Mouse (Mus musculus) cerebellum, adult 11-12 months (tissue): ENCODE data around the gene Papss1.
A peak's percentile ranks its signal among the peaks of the same experiment; 100 is the strongest.
"Not testable (repeated sequence)": the region's sequence is repeated elsewhere in the genome, so short reads cannot be mapped to it uniquely, and the experiment has no call there.

Experiments
- DNase-seq: peaks from one replicate; pipeline ENCODE4 v3.0.0; 2022

Papss1 gene

GRCm38 (mm10) chr3:131564430-131565256, at the start of gene Papss1:
Gene Papss1 (plus strand): TSS chr3:131564768.
- DNase-seq: peak; percentile 100

DNA sequence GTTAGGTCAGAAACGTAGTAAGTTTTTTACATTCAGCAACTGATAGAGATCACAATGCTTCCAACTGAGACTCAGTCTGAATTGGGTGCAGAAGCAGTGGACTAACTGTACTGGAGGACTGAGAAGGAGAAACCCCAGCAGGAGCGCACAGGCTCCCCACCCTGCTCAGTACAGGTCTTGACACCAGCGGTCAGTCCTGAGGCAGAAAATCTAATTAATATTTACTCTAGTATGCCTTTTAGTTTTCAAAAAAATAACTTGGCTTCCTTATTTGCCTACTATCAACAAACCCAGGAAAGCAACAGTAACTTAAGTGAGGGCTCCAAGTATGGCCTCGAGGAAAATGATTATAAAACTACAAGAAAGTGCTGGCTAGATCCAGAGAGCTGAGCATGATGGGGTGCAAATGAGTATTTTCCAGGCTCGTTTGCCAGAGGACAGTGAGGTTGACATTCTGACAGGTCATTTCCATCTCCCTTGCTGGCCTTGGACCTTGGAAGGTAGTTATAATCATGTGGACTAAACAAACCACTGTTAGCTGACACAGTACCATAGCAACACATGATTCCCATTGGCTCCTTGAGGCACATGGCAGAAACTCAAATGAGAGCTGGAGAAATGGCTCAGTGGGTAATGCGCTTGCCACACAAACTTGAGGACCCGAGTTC, 48.1 kb upstream of the Papss1 start:
- no peak for DNase-seq

GRCm38 (mm10) chr3:131517756-131518155, 46.8 kb upstream of the Papss1 start:
- no peak for DNase-seq

GRCm38 (mm10) chr3:131521206-131521605, 43.4 kb upstream of the Papss1 start:
- no peak for DNase-seq

- no peak for DNase-seq
These were observed 42.3 kb upstream of the Papss1 start for GRCm38 (mm10) chr3:131522243-131522642.

GRCm38 (mm10) chr3:131523749-131524148, 40.8 kb upstream of the Papss1 start:
- no peak for DNase-seq

DNA sequence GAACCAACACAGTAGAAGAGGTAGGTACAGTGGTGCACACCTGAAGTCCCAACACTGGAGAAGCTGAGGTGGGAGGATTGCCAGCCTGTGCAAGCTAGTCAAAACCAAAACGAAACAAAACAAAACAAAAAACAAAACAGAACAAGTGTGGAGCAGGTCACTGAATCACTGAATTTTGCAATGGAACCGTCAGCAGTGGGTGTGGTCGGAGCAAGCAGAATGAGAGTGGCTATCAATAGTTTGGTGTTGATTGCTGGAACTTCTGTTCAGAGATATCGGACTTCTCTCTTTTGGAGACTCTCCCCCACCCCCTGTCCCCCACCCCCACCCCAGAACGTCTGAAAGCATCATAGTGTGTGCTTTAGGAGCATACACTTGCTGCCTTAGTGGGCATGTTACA, 40.4 kb upstream of the Papss1 start:
- no peak for DNase-seq

DNA sequence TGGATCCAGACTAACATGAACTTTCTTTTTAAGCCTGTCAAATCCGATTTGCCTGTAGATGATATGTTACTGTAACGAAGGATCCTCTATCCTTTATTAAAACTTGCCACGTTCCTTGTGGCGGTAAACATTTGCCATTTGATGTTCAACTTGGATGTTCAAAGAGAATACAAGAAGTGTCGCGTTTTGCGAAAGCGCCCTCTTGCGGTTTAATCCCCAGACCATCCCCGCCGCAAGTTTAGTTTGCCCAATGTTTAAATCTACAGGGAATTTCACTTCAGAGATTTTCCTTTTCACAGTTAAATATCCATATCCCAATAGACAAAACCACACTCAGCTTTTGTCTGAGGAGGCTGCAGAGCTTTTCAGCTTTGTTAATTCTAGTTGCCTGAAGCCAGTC, 39.8 kb upstream of the Papss1 start:
- DNase-seq: no peak

GRCm38 (mm10) chr3:131525229-131525628, 39.3 kb upstream of the Papss1 start:
- no peak for DNase-seq

DNA sequence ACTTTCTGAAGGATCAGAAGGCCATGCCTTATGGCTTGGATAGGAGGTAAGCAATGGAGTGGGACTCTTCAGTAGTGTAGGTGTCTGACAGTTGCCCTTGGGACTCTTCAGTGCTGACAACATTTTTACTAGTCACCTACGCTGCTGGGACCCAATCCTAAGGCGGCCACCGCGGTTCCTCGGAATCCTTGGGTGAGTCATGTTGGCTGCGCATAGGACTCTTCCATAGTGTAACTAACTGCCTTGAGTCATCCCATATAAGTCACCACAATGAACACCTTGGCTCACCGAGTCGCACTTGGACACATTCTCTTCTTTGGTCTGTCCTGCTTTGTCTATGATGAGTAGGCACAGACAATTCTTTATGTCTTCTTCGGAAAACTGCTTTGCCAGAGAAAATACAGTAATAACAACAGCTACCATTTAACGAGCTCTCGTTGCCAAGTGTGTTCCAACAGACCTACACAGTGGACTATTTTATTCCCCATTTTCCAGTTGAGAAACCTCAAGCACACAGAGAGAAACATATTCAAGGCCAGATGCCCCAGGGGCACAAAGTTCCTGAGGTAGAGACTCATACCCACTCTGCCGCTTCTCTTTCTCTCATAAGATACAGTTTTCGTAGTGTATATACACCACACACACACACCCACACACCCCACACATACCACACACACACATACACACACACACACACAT, 23.2 kb upstream of the Papss1 start:
- DNase-seq: no peak

GRCm38 (mm10) chr3:131547562-131547961, 17.0 kb upstream of the Papss1 start:
- not testable (repeated sequence) for DNase-seq

GRCm38 (mm10) chr3:131550046-131550445, 14.5 kb upstream of the Papss1 start:
- no peak for DNase-seq

DNA sequence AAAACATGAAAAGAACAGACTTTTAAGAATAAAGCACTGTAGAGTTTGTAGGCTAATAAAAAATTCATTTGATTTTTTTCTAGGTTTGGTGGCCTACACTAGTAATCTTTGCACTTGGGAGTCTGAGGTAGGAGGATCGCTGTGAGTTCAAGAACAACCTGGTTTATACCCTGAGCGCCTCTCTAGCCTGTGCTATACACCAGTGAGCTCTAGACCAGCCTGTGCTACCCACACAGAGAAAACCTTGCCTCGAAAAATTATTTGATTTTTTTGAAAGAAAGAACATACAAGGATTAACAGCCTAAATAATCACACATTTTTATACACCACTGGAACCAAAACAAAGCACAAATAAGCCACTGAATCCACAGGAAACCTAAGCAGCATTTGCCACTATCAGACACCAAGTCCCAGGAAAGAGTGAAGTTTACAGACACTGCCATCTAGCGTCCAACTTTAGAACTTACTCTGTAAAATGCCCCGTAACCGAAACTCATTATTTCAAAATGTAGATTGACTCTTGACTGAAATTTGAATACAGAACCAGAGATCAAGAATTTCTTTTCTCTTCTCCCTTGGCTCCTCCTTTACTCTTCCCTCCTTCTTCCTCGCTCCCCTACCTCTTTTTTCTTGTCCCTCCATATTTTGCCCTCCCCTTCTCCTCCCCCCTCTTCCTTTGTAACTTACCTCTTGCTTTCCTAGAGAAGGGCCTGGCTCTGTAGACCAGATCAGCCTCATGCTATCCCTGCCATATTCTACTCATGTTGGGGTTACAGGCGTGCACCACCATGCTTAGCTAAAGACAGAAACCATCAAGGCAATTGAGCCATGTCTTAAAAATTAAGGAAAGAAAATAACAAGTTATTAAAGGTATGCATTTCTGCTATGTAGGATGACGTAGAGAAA, 12.0 kb upstream of the Papss1 start:
- no peak for DNase-seq

DNA sequence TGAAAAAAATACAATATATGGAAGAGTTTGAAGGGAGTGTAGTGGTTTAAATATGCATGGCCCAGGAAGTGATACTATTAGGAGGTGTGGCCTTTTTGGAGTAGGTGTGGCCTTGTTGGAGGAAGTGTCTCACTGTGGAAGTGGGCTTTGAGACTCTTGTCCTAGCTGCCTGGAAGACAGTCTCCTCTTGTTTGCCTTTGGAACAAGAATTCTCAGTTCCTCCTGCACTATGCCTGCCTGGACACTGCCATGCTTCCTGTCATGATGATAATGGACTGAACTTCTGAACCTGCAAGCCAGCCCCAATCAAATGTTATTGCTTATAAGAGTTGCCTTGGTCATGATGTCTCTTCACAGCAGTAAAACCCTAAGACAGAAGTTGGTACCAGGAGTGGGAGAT, 8.8 kb upstream of the Papss1 start:
- no peak for DNase-seq

GRCm38 (mm10) chr3:131561591-131561990, 3.0 kb upstream of the Papss1 start:
- no peak for DNase-seq

- peak; percentile 53 for DNase-seq
These were observed 666 bp downstream of the Papss1 start for GRCm38 (mm10) chr3:131565257-131565610.

GRCm38 (mm10) chr3:131566281-131566680, 1.7 kb downstream of the Papss1 start:
- no peak for DNase-seq

DNA sequence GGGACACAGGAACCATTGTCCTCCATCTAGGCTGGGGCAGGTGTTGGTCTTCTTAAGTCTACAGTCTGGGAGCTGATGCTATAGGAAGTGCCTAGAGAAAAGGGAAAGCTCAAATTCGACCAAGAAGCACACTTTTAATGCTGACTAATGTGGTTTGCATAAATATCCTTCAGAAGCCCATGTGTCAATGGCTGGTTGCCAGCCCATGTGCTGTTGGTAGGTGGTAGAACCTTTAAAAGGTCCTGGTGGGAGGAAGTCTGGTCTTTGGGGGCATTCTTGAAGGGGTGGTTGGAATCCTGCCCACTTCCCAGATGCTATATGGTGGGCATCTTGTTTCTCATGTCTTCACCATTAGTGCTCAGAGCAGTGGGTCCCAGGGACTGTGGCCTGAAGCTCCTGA, 5.9 kb downstream of the Papss1 start:
- no peak for DNase-seq

GRCm38 (mm10) chr3:131573555-131573954, 9.0 kb downstream of the Papss1 start:
- no peak for DNase-seq

GRCm38 (mm10) chr3:131578434-131579104, 14.0 kb downstream of the Papss1 start:
- DNase-seq: no peak

DNA sequence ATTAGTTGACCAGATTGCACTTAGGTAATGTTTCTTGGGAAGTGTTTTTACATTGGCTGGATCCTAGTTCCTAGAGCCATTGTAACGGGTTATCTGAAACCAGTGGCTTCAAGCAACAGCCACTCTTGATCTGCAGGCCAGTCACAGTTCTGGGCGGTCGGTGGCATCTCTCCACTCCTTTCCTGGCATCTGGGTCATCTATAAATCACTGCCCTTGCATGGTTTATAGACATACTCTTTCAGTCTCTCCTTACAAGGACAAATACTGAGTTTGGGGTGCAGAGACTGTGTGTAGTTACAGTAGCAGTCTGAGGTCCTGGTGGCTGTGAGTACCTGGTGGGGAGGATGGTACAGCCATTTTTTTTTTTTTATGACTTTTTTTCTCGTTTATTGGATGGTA, 15.5 kb downstream of the Papss1 start:
- no peak for DNase-seq

- DNase-seq: no peak
These were observed 16.5 kb downstream of the Papss1 start for GRCm38 (mm10) chr3:131581096-131581495.
